Mouse (Mus musculus) hematopoietic stem cell, adult 5-6 weeks (primary cell): ENCODE data around the gene Ppm1j. TPM values are rescaled to one million over a fixed set of nuclear protein-coding genes. Genes with fewer than 3 reads are reported as not detected.
A peak's percentile ranks its signal among the peaks of the same experiment; 100 is the strongest.
"Not testable (repeated sequence)": the region's sequence is repeated elsewhere in the genome, so short reads cannot be mapped to it uniquely, and the experiment has no call there.

Experiments
- ATAC-seq, 2 experiments: fragments of 125-278 bp in 1 of 2; replicated peaks in 1 of 2; 2 replicates each; pipeline ENCODE4 v1.8.0; 2016 to 2017; ENCODE audit warnings: inconsistent platforms in 2 of 2, mild to moderate bottlenecking in 2 of 2, moderate number of reproducible peaks in 2 of 2, low read depth in 1 of 2, moderate TSS enrichment in 1 of 2; ENCODE audit not compliant: low FRiP score in 2 of 2, poor library complexity in 2 of 2, severe bottlenecking in 2 of 2, insufficient read depth in 1 of 2, low TSS enrichment in 1 of 2
- total RNA-seq: library from RNA; stranded (forward); fragments of 172-1452, 232-1000 nt; gene quantifications from 2 replicates; pipeline ENCODE4 v1.2.3, GENCODE M21; 2017

Gene Ppm1j
- not detected in 2 replicates for total RNA-seq

- peak in 1 of 2 experiments; percentile 32; a peak in 1 of 4 replicates for ATAC-seq
Observed at GRCm38 (mm10) chr3:104780561-104781420, at the start of gene Ppm1j. TSS of gene Ppm1j (plus strand) at chr3:104781056.

GRCm38 (mm10) chr3:104732907-104733306 lies 47.9 kb upstream of the Ppm1j start:
- no peak for ATAC-seq

GRCm38 (mm10) chr3:104734654-104735053 lies 46.2 kb upstream of the Ppm1j start:
- ATAC-seq, result no peak

GRCm38 (mm10) chr3:104741954-104742353 lies 38.9 kb upstream of the Ppm1j start:
- ATAC-seq, result no peak

GRCm38 (mm10) chr3:104743161-104743560 lies 37.7 kb upstream of the Ppm1j start:
- ATAC-seq, result no peak

GRCm38 (mm10) chr3:104743864-104744263 lies 37.0 kb upstream of the Ppm1j start:
- ATAC-seq, result peak; percentile 72 to 84

- peak; percentile 27 to 45; a peak in 3 of 4 replicates for ATAC-seq
Observed at GRCm38 (mm10) chr3:104752845-104753244, 28.0 kb upstream of the Ppm1j start.

- ATAC-seq, result peak; percentile 70 to 84
Observed at GRCm38 (mm10) chr3:104758406-104758805, 22.4 kb upstream of the Ppm1j start.

GRCm38 (mm10) chr3:104758869-104759268 lies 22.0 kb upstream of the Ppm1j start:
- no peak for ATAC-seq

- not testable (repeated sequence) for ATAC-seq
Observed at GRCm38 (mm10) chr3:104762103-104762863, 18.6 kb upstream of the Ppm1j start.

GRCm38 (mm10) chr3:104765021-104765420 lies 15.8 kb upstream of the Ppm1j start:
- no peak for ATAC-seq

GRCm38 (mm10) chr3:104767141-104767540 lies 13.7 kb upstream of the Ppm1j start:
- no peak for ATAC-seq

GRCm38 (mm10) chr3:104767716-104768115 lies 13.1 kb upstream of the Ppm1j start:
- no peak for ATAC-seq

- ATAC-seq, result no peak
Observed at GRCm38 (mm10) chr3:104769135-104769534, 11.7 kb upstream of the Ppm1j start.

GRCm38 (mm10) chr3:104770035-104770434 lies 10.8 kb upstream of the Ppm1j start:
- peak in 1 of 2 experiments; percentile 42; a peak in 2 of 4 replicates for ATAC-seq

- ATAC-seq, result no peak
Observed at GRCm38 (mm10) chr3:104770918-104771317, 9.9 kb upstream of the Ppm1j start.

GRCm38 (mm10) chr3:104771460-104771859 lies 9.4 kb upstream of the Ppm1j start:
- no peak for ATAC-seq

GRCm38 (mm10) chr3:104773301-104773700 lies 7.6 kb upstream of the Ppm1j start:
- no peak for ATAC-seq
